Mouse (Mus musculus) kidney, postnatal 0 days (tissue): ENCODE data around the gene Nme7. TPM values are rescaled to one million over a fixed set of nuclear protein-coding genes. Genes with fewer than 3 reads are reported as not detected.

Experiments used
- ATAC-seq: fragments of 200-750 bp; cut with Nextera tagmentation; replicated peaks from 2 replicates; pipeline ENCODE4 v1.8.0; 2017; ENCODE audit warnings: low read depth, moderate number of reproducible peaks, moderate TSS enrichment, moderate library complexity; ENCODE audit not compliant: low FRiP score
- DNase-seq: peaks from one replicate; pipeline ENCODE4 v3.0.0-alpha.2; 2016; ENCODE audit warnings: low spot score
- H3K27ac ChIP-seq: fragments of 300-500 bp; sonication (generic); 2 replicates; pipeline ENCODE4 v1.5.1; 2014; ENCODE audit warnings: mild to moderate bottlenecking
- H3K27me3 ChIP-seq: fragments of 300-500 bp; sonication (generic); 2 replicates; pipeline ENCODE4 v1.6.1; 2014; ENCODE audit warnings: low read length, mixed read lengths; ENCODE audit not compliant: insufficient read depth
- H3K36me3 ChIP-seq: fragments of 300-500 bp; sonication (generic); 2 replicates; pipeline ENCODE4 v1.6.1; 2014; ENCODE audit warnings: low read length, mixed read lengths; ENCODE audit not compliant: insufficient read depth
- H3K4me1 ChIP-seq: fragments of 300-500 bp; sonication (generic); replicated peaks from 2 replicates; pipeline ENCODE4 v1.6.1; 2014; ENCODE audit warnings: antibody characterized with exemption, low read length, mixed read lengths; ENCODE audit not compliant: insufficient read depth
- H3K4me2 ChIP-seq: fragments of 300-500 bp; sonication (generic); 2 replicates; pipeline ENCODE4 v1.6.1; 2014; ENCODE audit warnings: mild to moderate bottlenecking, low read length, moderate library complexity, mixed read lengths
- H3K4me3 ChIP-seq: fragments of 300-500 bp; sonication (generic); replicated peaks from 2 replicates; pipeline ENCODE4 v1.5.1; 2014; ENCODE audit warnings: low read depth, low read length
- H3K9ac ChIP-seq: fragments of 300-500 bp; sonication (generic); 2 replicates; pipeline ENCODE4 v1.6.1; 2014; ENCODE audit warnings: low read depth, low read length
- H3K9me3 ChIP-seq: fragments of 300-500 bp; sonication (generic); replicated peaks from 2 replicates; pipeline ENCODE4 v1.6.1; 2016; ENCODE audit warnings: low read length, inconsistent platforms, mixed read lengths
- CTCF ChIP-seq: IDR thresholded peaks from 2 replicates; pipeline ENCODE4 v1.5.1; 2016; ENCODE audit warnings: antibody characterized with exemption, low read depth, mild to moderate bottlenecking, moderate library complexity
- WGBS: fragments of 180-500 bp; shearing (Covaris S2); extraction: QIAGEN DNeasy Blood & Tissue Kit; methylation state at CpG from one replicate; pipeline ENCODE4 v1.1.7; 2014; 5-methylcytosine and 5-hydroxymethylcytosine counted together
- polyA plus RNA-seq: library from polyadenylated mRNA; unstranded; fragments of >200 nt; fragmentation: Nextera tagmentation; extraction: Ambion mirVana; gene quantifications from 2 replicates; pipeline ENCODE4 v1.2.1, GENCODE M21; 2015

Nme7 gene
- 41.7 and 42.0 TPM in 2 replicates for polyA plus RNA-seq

DNA sequence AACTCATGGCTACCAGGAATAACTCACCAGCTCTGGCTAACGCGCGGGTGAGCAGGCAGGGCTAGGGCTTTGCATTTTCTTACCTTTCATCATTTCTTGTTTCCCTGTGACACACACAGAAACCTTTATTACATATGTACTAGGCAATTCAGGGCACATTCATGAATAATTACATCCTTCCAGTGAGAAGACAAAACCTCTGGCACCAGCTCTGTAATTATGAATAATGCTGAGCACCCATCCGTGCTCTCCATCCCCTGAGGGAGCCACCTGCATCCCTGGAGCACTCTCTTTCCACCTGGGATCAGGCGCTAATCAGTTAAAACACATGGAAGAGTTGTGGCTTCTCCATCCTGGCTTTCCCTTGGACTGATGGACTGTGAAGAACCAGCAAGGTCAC lies at the start of gene Nme7:
Gene Nme7 (plus strand): TSS at position 301 of the 400 bp plus-strand sequence.
- WGBS = 85% methylated on average over 5 of the region's 5 CpGs
- ATAC-seq (no peak), DNase-seq (no peak)
- no peak for TF ChIP-seq CTCF
- Histone ChIP-seq H3K9ac (no peak within 1 kb of the TSS), H3K27ac (no peak within 1 kb of the TSS), H3K4me3 (no peak within 1 kb of the TSS), H3K4me1 (no peaks in the 10 kb centered on the region; the same call in 1 of the 2 replicates), H3K9me3 (no peaks in the 10 kb centered on the region), H3K36me3 (peaks cover 34% of the 10 kb centered on the region), H3K27me3 (no peaks in the 10 kb centered on the region), H3K4me2 (no peak within 1 kb of the TSS)

- no peak overlapping the region for H3K4me3 ChIP-seq
- H3K4me1 ChIP-seq = no peaks in the 10 kb centered on the region
- no peak overlapping the region for H3K4me2 ChIP-seq
- 76% methylated on average over 3 of the region's 3 CpGs for WGBS
- no peak overlapping the region for H3K27ac ChIP-seq
- H3K36me3 ChIP-seq = peaks cover 7% of the 10 kb centered on the region; the same call in 1 of the 2 replicates
- H3K9me3 ChIP-seq = no peaks in the 10 kb centered on the region
- ATAC-seq = no peak
- DNase-seq = no peak
- TF ChIP-seq CTCF = no peak
- H3K9ac ChIP-seq = no peak overlapping the region
- H3K27me3 ChIP-seq = no peaks in the 10 kb centered on the region
Observed at GRCm38 (mm10) chr1:164254836-164255235, 49.1 kb upstream of the Nme7 start.

DNA sequence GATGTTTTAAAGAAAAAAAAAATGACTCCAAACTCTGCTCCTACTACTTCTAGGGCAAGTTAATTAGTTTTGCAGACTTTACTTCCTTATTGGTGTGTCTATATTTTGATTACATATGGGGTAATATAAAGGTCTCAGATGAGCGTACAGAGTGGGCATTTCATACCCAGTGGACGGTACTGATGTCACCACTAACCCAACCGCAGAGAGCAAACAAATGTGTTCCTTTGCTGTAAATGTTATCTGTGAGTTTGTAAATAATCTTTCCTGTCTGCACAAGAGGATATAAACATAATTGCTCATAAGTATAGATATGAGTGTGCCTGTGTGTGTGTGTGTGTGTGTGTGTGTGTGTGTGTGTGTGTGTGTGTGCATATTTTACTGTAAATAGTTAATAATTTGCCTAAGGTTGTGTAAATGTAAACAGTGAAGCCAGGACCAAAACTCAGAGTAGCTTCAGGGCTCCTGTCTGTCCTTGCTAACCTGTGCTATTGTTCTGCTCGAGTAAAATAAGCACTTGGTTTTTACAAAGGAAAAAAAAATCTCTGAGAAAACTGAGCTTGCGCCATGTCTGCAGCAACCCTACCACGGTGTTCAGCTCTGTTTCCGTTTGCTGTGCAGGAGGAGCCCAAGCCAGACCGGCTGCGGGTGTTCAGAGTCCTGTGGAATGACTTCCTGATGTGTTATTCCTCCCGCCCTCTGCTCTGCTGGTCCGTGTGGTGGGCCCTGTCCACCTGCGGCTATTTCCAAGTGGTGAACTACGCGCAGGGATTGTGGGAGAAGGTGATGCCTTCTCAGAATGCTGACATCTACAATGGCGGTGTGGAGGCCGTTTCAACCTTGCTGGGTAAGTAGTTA lies 43.5 kb upstream of the Nme7 start:
- no peak overlapping the region for H3K4me3 ChIP-seq
- peak overlapping the region; percentile 14; the same call in 1 of the 2 replicates for H3K27ac ChIP-seq
- 70% methylated on average over 16 of the region's 16 CpGs for WGBS
- H3K9ac ChIP-seq = no peak overlapping the region
- H3K4me1 ChIP-seq = no peaks in the 10 kb centered on the region
- no peak; the same call in 1 of the 2 replicates for ATAC-seq
- no peaks in the 10 kb centered on the region for H3K9me3 ChIP-seq
- no peak for TF ChIP-seq CTCF
- no peak overlapping the region for H3K4me2 ChIP-seq
- no peak for DNase-seq
- no peaks in the 10 kb centered on the region for H3K27me3 ChIP-seq
- peaks cover 22% of the 10 kb centered on the region for H3K36me3 ChIP-seq

GRCm38 (mm10) chr1:164261553-164261952 lies 42.4 kb upstream of the Nme7 start:
- H3K9me3 ChIP-seq = no peaks in the 10 kb centered on the region
- DNase-seq = no peak
- WGBS = 87% methylated on average over 7 of the region's 7 CpGs

GRCm38 (mm10) chr1:164270941-164271340 lies 33.0 kb upstream of the Nme7 start:
- Histone ChIP-seq H3K36me3 (no peaks in the 10 kb centered on the region), H3K4me3 (no peak overlapping the region), H3K4me1 (0 out of 2 replicates have a peak, but pooled peaks cover 3% of the 10 kb centered on the region), H3K9ac (no peak overlapping the region), H3K4me2 (no peak overlapping the region), H3K9me3 (no peaks in the 10 kb centered on the region), H3K27ac (no peak overlapping the region), H3K27me3 (no peaks in the 10 kb centered on the region)
- DNase-seq (no peak), ATAC-seq (no peak)
- no peak for TF ChIP-seq CTCF
- WGBS = 86% methylated on average over 7 of the region's 7 CpGs

More at GRCm38 (mm10) chr1:164261553-164261952, 42.4 kb upstream of the Nme7 start:
- Histone ChIP-seq H3K4me2 (no peak overlapping the region), H3K9ac (no peak overlapping the region), H3K27me3 (no peaks in the 10 kb centered on the region), H3K4me3 (no peak overlapping the region), H3K36me3 (peaks cover 22% of the 10 kb centered on the region), H3K4me1 (no peaks in the 10 kb centered on the region), H3K27ac (no peak overlapping the region)
- no peak for ATAC-seq
- no peak for TF ChIP-seq CTCF

- H3K4me2 ChIP-seq = no peak overlapping the region
- H3K4me3 ChIP-seq = no peak overlapping the region
- WGBS = 73% methylated on average over 6 of the region's 6 CpGs
- TF ChIP-seq CTCF = no peak
- no peak for DNase-seq
- no peaks in the 10 kb centered on the region for H3K27me3 ChIP-seq
- no peaks in the 10 kb centered on the region for H3K9me3 ChIP-seq
- H3K4me1 ChIP-seq = 0 out of 2 replicates have a peak, but pooled peaks cover 3% of the 10 kb centered on the region
- H3K9ac ChIP-seq = no peak overlapping the region
- ATAC-seq = no peak
- no peaks in the 10 kb centered on the region for H3K36me3 ChIP-seq
- no peak overlapping the region for H3K27ac ChIP-seq
Observed at GRCm38 (mm10) chr1:164273659-164274058, 30.3 kb upstream of the Nme7 start.
